Mouse (Mus musculus): ENCODE results near the gene Krtap13. TPM values are rescaled to one million over a fixed set of nuclear protein-coding genes. Genes with fewer than 3 reads are reported as not detected.

Gene Krtap13
- total RNA-seq, 1 experiment: not detected

DNA sequence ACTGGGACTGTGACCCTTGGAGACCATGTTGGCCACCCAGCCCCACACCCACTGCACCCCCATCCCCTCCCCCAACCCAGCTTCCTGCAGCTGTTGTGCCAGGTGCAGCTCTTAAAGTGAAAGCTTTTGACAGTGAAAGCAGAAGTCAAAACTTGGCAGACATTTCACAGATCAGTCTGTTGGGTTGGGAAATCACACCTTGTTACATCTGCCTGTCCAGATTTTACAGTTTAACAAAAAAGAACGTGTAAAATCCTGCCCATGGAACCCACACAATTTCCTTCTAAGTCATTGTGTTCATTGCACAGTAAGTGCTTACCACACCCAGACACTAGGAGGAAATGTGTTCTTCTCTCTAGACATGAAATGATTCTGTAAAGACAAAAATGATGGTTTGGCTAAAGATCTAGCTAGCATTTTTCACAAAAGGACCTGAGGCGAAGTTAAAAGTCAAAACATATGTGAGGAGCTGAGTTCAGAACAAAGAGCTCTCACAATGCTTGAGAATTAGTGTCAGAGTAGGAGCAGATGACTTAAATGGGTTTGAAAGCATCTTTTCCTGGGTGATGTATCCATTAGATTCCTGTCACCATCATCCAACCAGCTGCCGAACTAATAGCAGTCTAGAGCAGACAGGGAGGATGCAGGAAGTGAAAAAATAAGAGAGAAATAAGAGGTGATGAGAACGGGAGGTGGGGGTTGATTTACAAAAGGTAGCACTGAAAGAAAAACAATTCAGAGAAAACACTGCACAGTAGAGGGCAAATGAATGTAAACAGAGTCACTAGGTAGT, 50.2 kb downstream of the Krtap13 start:
- no peak for TF ChIP-seq MAFK (IDR thresholded peaks at IDR 0.05; ENCODE audit: insufficient read depth, low read depth, low read length)
- TF ChIP-seq ZNF384 (IDR thresholded peaks at IDR 0.05; ENCODE audit: low read depth, low read length): no peak
- no peak for TF ChIP-seq ZC3H11A (IDR thresholded peaks at IDR 0.05; ENCODE audit: borderline replicate concordance, low read depth, low read length)
- TF ChIP-seq CHD2 (IDR thresholded peaks at IDR 0.05; ENCODE audit: low read depth, low read length): no peak
- TF ChIP-seq HCFC1 (IDR thresholded peaks at IDR 0.05; ENCODE audit: borderline replicate concordance, insufficient read depth, low read length): no peak
- H3K27ac ChIP-seq (ENCODE audit: insufficient read depth, low read depth, low read length, poor library complexity, severe bottlenecking): no peak overlapping the region
- no peak overlapping the region for H3K9ac ChIP-seq (ENCODE audit: insufficient read depth, low read depth, low read length, poor library complexity, severe bottlenecking)
- in situ Hi-C loops (cut with MboI; ENCODE audit: low sequenced_read_pairs in 2 of 2, unreplicated experiment in 2 of 2): no loop called here
- H3K9me3 ChIP-seq (ENCODE audit: control insufficient read depth, insufficient read depth, low read depth, low read length): no peaks in the 10 kb centered on the region
- no peaks in the 10 kb centered on the region for H3K36me3 ChIP-seq (ENCODE audit: control insufficient read depth, insufficient read depth, low read length, poor library complexity, severe bottlenecking)
- no peak for DNase-seq (ENCODE audit: low read depth, low spot score)
- H3K4me1 ChIP-seq (ENCODE audit: control insufficient read depth in 2 of 2, insufficient read depth in 2 of 2, low read length in 2 of 2, poor library complexity in 1 of 2): no peaks in the 10 kb centered on the region
- no peak overlapping the region for H3K4me3 ChIP-seq (ENCODE audit: insufficient read depth in 1 of 2, low read depth in 1 of 2, low read length in 2 of 2, poor library complexity in 1 of 2, severe bottlenecking in 1 of 2)

Other genes with a start within 250 kb of the Krtap13 start
- gene Cldn17, start 244.7 kb downstream of the Krtap13 start, total RNA-seq (2012; rRNA removed): not detected in 2 replicates
- gene Cldn8, start 188.5 kb downstream of the Krtap13 start, total RNA-seq (2012; rRNA removed): 0.09 TPM in 1 of 2 replicates, not detected in the other
- gene Krtap24-1, start 139.4 kb downstream of the Krtap13 start, total RNA-seq (2012; rRNA removed): not detected in 2 replicates
- not detected in 2 replicates for gene 2310079G19Rik, start 124.0 kb downstream of the Krtap13 start, total RNA-seq (2012; rRNA removed)
- not detected in 2 replicates for gene Krtap26-1, start 103.8 kb downstream of the Krtap13 start, total RNA-seq (2012; rRNA removed)
- not detected in 2 replicates for gene Krtap27-1, start 80.0 kb downstream of the Krtap13 start, total RNA-seq (2012; rRNA removed)
- not detected in 2 replicates for gene 2310061N02Rik, start 43.7 kb downstream of the Krtap13 start, total RNA-seq (2012; rRNA removed)
- gene Krtap13-1, start 22.8 kb downstream of the Krtap13 start, total RNA-seq (2012; rRNA removed): not detected in 2 replicates
- not detected in 2 replicates for gene 2310034C09Rik, start 7.2 kb upstream of the Krtap13 start, total RNA-seq (2012; rRNA removed)
- gene 2310057N15Rik, start 22.6 kb upstream of the Krtap13 start, total RNA-seq (2012; rRNA removed): not detected in 2 replicates
- gene Gm5965, start 26.3 kb upstream of the Krtap13 start, total RNA-seq (2012; rRNA removed): not detected in 2 replicates
- gene Gm20741, start 60.6 kb upstream of the Krtap13 start, total RNA-seq (2012; rRNA removed): not detected in 2 replicates
- gene Krtap15, start 68.6 kb upstream of the Krtap13 start, total RNA-seq (2012; rRNA removed): not detected in 2 replicates
- gene Krtap14, start 74.5 kb upstream of the Krtap13 start, total RNA-seq (2012; rRNA removed): not detected in 2 replicates
- gene Krtap19-1, start 117.8 kb upstream of the Krtap13 start, total RNA-seq (2012; rRNA removed): not detected in 2 replicates
- not detected in 2 replicates for gene Krtap19-2, start 122.6 kb upstream of the Krtap13 start, total RNA-seq (2012; rRNA removed)
- gene Krtap19-3, start 126.4 kb upstream of the Krtap13 start, total RNA-seq (2012; rRNA removed): not detected in 2 replicates
- gene Krtap19-4, start 133.5 kb upstream of the Krtap13 start, total RNA-seq (2012; rRNA removed): not detected in 2 replicates
- gene Krtap19-5, start 144.8 kb upstream of the Krtap13 start, total RNA-seq (2012; rRNA removed): not detected in 2 replicates
- gene Krtap19-9b, start 180.6 kb upstream of the Krtap13 start, total RNA-seq (2012; rRNA removed): not detected in 2 replicates
- not detected in 2 replicates for gene Krtap16-3, start 211.2 kb upstream of the Krtap13 start, total RNA-seq (2012; rRNA removed)